Mouse (Mus musculus) kidney, adult 9 months (tissue): ENCODE measurements around the gene Angpt4.
A peak's percentile ranks its signal among the peaks of the same experiment; 100 is the strongest.

ENCODE experiments used
- DNase-seq: peaks from one replicate; pipeline ENCODE4 v3.0.0; 2022

Angpt4 gene

GRCm38 (mm10) chr2:151910919-151911500, at the start of gene Angpt4:
Angpt4 (plus strand) TSS chr2:151911210.
- no peak for DNase-seq

- no peak for DNase-seq
Measured at GRCm38 (mm10) chr2:151862257-151862810, 48.7 kb upstream of the Angpt4 start.

DNA sequence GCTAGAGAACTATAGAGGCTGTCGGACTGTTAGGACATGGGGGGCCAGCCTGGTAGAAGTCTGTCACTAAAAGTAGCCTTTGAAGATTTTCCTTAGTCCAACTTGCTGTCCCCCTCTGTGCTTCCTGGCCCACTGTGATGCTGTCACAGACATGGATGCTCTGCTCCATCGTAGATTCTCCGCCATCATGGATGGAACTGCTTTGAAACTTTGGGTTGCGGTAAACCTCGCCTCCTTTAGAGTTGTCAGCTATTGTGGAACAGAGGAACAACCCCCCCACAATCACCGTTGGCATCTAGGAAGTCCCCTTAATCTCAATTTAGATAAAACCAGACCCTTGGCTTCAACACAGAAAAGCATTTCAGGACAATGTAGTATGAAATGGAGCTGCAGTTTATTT, 46.1 kb upstream of the Angpt4 start:
- no peak for DNase-seq

- peak; percentile 50 for DNase-seq
Measured at GRCm38 (mm10) chr2:151866487-151866886, 44.5 kb upstream of the Angpt4 start.

DNA sequence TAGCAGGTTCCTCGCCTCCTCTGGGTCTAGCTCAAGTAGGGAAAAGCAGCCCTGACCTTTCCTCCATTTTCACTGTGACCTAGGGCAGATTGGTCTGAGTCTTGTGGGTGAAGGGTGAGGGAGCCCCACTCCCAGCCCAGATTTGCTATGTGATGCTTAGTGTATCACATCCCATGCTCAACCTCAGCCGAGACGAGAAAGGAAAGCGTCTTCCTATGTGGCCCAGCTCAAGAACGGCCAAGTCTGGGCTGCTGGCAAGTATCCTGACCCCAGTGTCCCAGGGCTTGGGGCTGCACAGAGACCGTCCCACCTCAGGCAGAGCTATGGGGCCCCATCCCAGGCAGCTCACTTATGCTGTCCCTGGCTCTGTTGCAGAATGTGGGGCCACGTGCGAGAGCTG, 42.8 kb upstream of the Angpt4 start:
- DNase-seq = no peak

- no peak for DNase-seq
Measured at GRCm38 (mm10) chr2:151874551-151874950, 36.5 kb upstream of the Angpt4 start.

DNA sequence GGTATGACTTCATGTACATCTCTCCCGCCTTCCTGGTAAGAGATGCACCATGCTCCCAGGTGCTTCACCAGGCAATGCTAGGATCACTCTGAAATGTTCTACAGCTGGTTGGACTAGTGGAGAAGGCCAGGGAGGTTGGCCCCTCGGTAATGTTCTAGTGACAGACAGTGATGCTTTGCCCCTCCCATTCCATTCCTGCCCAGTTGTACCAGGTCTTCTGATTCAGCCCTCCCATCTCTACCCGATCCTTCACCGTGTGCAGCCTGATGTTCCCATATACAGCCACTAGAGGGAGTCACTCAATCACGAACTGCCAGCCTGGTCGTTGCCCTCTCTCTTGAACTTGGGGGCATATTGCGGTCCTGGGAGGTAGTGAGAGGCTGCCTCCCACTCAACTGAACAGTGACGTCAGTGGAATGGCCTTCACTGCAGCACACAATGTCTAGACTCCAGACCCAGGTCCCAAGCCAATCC, 35.0 kb upstream of the Angpt4 start:
- peak; percentile 61 for DNase-seq

GRCm38 (mm10) chr2:151878645-151879044, 32.4 kb upstream of the Angpt4 start:
- DNase-seq = no peak

- DNase-seq = no peak
Measured at GRCm38 (mm10) chr2:151879760-151880159, 31.2 kb upstream of the Angpt4 start.

DNA sequence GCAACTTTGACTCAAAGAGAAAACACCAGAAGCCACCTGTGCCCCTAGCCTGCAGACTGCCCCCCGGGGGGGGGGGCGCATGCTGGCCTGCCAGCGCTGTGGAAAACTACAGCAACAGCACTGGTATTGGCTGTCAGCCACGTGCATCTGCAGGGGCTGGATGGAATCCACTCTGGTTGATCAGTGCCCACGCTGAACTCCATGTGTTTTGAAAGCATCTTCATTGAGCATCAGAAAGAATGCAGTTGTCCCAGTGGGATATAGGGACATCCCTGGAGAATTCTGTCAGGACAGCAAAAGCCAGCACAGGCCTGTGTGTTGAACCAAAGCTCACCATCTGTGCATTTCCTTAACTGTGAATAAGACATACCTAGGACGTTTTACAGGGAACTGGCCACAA, 20.0 kb upstream of the Angpt4 start:
- no peak for DNase-seq

- DNase-seq = no peak
Measured at GRCm38 (mm10) chr2:151893122-151893774, 17.8 kb upstream of the Angpt4 start.

- peak; percentile 58 for DNase-seq
Measured at GRCm38 (mm10) chr2:151894209-151894980, 16.6 kb upstream of the Angpt4 start.

DNA sequence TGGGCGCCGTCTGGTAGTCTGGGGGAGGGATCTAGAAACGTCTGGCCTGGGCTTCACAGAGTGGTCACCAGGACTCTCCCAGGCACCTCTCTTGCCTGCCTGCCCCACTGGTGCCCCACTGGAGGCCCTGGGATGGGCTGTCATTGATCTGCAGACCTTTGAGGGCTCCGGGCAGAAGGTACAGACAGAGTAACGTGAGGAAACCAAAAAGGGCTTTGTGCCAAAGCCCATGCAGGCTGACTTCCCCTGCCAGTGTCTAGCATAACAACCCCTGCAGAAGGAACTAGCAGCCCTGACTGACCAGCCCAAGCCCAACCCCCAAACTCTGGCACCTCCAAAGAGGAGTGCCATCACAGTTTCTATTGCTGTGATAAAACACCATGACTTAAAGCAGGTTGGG, 15.1 kb upstream of the Angpt4 start:
- DNase-seq = no peak

- DNase-seq = no peak
Measured at GRCm38 (mm10) chr2:151898106-151898505, 12.9 kb upstream of the Angpt4 start.

GRCm38 (mm10) chr2:151900845-151901244, 10.2 kb upstream of the Angpt4 start:
- no peak for DNase-seq

DNA sequence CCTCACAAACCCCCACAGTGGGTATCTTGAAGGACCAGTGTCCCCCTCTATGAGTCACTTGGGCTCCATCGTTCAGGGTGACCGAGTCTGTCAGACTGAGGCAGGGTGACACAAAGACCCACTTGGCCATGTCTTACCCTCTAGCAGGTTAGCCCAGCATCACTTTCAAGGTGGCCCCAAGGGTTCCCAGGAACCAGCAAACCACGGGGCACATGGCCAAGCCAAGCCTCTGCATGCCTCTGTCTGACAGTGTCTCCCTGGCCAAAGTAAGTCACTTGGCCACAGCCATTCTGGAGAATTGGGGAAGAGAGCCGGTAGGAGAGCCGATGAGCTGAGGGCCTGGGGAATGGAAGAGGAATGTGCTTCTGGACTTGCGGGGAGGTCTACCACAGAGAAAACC, 7.7 kb upstream of the Angpt4 start:
- DNase-seq = no peak

DNA sequence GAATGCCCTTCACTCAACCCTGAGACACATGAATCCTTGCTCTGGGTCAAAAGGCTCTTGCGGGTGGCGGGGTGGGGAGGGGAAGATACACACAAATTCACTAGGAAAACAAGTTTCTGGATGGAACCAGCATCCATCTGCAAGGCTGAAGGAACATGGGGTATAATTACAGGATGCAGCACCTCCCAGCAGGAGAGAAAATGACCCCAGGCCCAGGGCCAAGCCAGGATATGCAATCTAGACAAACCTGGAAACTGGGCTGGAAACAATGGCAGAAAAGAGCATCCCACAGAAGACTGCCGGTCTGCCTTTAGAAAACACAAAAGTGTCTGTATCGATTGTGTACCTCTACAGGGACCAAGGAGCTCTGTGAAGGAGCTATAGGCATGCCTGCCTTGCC, 7.1 kb upstream of the Angpt4 start:
- DNase-seq = no peak

- no peak for DNase-seq
Measured at GRCm38 (mm10) chr2:151904636-151905035, 6.4 kb upstream of the Angpt4 start.

DNA sequence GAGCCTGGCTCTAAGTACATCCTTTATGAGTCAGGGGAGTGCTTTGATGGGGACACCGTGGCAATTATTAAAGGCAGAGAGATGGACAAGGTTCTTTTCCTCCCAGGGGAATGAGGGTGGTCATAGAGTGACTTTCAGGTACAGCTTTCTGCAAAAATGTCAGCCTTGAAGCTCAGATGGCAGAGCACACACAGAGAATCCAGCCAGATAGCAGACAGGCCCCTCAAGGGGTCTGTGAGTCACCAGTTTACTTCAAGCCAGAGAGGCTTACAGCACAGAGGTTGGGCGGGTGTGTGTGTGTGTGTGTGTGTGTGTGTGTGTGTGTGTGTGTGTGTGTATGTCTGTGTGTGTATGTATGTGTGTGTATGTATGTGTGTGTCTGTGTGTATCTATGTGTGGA, 4.0 kb upstream of the Angpt4 start:
- no peak for DNase-seq

GRCm38 (mm10) chr2:151909386-151909785, 1.6 kb upstream of the Angpt4 start:
- no peak for DNase-seq

- DNase-seq = no peak
Measured at GRCm38 (mm10) chr2:151910498-151910897, 512 bp upstream of the Angpt4 start.

- DNase-seq = no peak
Measured at GRCm38 (mm10) chr2:151911751-151912150, 741 bp downstream of the Angpt4 start.

DNA sequence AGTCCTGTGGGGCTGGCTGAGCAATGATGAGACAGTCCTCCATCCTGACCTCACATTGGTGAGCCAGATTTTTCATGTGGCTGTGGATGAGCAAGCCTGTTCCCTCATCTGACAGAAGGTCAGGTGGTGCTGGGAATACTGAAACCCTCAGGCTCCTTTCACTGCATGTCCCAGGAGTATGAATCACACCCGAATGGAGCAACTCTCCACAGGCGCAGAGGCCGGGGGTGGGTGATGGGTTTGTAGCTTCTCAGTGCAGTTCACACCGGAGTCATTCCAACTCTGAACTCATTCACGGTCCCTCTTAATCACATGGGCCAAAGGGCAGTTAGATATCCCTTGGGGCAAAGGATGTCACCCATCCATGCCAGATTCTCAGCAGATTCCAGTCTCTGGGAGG, 3.1 kb downstream of the Angpt4 start:
- no peak for DNase-seq

DNA sequence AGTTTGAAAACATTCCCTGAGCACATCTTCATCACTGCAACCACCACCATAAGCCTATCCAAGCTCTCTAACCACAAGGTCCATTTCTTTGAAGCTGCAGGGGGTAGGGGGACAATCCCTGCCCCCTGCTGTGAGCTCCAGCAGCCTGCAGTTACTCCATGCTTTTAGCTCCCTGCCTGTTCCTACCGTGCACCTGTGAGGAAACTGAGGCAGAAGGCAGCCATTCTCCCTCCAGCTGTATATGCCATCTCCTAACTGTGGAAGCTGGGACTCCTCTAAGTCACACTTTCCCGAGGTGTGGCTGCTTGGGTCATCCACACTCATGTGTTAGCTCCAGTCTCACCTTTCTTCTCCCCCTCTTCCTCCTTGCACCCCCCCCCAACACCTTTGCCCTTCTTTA, 4.1 kb downstream of the Angpt4 start:
- DNase-seq = no peak
